Mouse (Mus musculus) forebrain, embryonic 14.5 days (tissue): ENCODE results near the gene Sec14l4. TPM values are rescaled to one million over a fixed set of nuclear protein-coding genes. Genes with fewer than 3 reads are reported as not detected.

Source experiments
- ATAC-seq: fragments of 200-750 bp; cut with Nextera tagmentation; 2 replicates; pipeline ENCODE4 v1.8.0; 2017; ENCODE audit warnings: mild to moderate bottlenecking, moderate library complexity
- DNase-seq: peaks from one replicate; pipeline ENCODE4 v3.0.0-alpha.2; 2015; ENCODE audit warnings: low spot score
- H3K27ac ChIP-seq: fragments of 300-500 bp; sonication (generic); 2 replicates; pipeline ENCODE4 v1.5.1; 2014; ENCODE audit warnings: low read depth, mild to moderate bottlenecking, control low read depth, low read length, moderate library complexity
- H3K27me3 ChIP-seq: fragments of 300-500 bp; sonication (generic); replicated peaks from 2 replicates; pipeline ENCODE4 v1.6.1; 2014; ENCODE audit warnings: low read length, control low read depth, mixed read lengths; ENCODE audit not compliant: control insufficient read depth, insufficient read depth
- H3K36me3 ChIP-seq: fragments of 300-500 bp; sonication (generic); 2 replicates; pipeline ENCODE4 v1.6.1; 2014; ENCODE audit warnings: low read length, control low read depth; ENCODE audit not compliant: control insufficient read depth, insufficient read depth
- H3K4me1 ChIP-seq: fragments of 300-500 bp; sonication (generic); 2 replicates; pipeline ENCODE4 v1.6.1; 2014; ENCODE audit warnings: antibody characterized with exemption, low read length, control low read depth; ENCODE audit not compliant: control insufficient read depth, insufficient read depth
- H3K4me2 ChIP-seq: fragments of 300-500 bp; sonication (generic); 2 replicates; pipeline ENCODE4 v1.6.1; 2014; ENCODE audit warnings: mild to moderate bottlenecking, control low read depth, low read length
- H3K4me3 ChIP-seq: fragments of 300-500 bp; sonication (generic); 2 replicates; pipeline ENCODE4 v1.5.1; 2014; ENCODE audit warnings: low read depth, low read length, control low read depth
- H3K9ac ChIP-seq: fragments of 300-500 bp; sonication (generic); 2 replicates; pipeline ENCODE4 v1.6.1; 2014; ENCODE audit warnings: mild to moderate bottlenecking, low read length, control low read depth, moderate library complexity
- H3K9me3 ChIP-seq: fragments of 300-500 bp; sonication (generic); replicated peaks from 2 replicates; pipeline ENCODE4 v1.6.1; 2016; ENCODE audit warnings: low read length, control low read depth, mixed read lengths; ENCODE audit not compliant: control insufficient read depth
- WGBS: fragments of 180-500 bp; shearing (Covaris S2); extraction: QIAGEN DNeasy Blood & Tissue Kit; methylation state at CpG from one replicate; pipeline ENCODE4 v1.1.7; 2014; 5-methylcytosine and 5-hydroxymethylcytosine counted together
- polyA plus RNA-seq: library from polyadenylated mRNA; unstranded; fragments of >200 nt; fragmentation: Nextera tagmentation; extraction: Ambion mirVana; gene quantifications from 2 replicates; pipeline ENCODE4 v1.2.1, GENCODE M21; 2014

Sec14l4 gene
- polyA plus RNA-seq, 1 experiment from 2014 or later = not detected

DNA sequence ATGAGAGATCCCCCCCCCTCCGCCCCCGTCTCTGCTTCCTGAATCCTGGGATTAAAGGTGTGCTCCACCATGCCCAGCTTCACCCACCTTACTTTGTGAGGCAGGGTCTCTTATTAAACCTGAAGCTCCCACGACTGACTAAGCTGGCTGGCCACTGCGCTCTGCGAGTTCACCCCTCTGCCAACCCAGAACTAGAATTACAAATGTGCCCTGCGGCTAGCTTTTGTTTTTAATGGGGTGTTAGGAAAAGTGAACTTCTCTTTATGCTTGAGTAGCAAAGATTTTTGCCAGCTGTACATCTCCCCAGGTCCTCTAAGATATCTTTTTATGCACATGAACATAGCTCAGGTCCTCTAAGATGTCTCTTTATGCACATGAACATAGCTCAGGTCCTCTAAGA lies 37.3 kb upstream of the Sec14l4 start:
- Histone ChIP-seq H3K9me3 (no peaks in the 10 kb centered on the region), H3K27ac (no peak overlapping the region), H3K9ac (no peak overlapping the region), H3K4me3 (no peak overlapping the region), H3K36me3 (no peaks in the 10 kb centered on the region), H3K27me3 (peaks cover 20% of the 10 kb centered on the region), H3K4me1 (no peaks in the 10 kb centered on the region), H3K4me2 (no peak overlapping the region)
- no peak for ATAC-seq
- no peak for DNase-seq
- WGBS = 86% methylated on average over 6 of the region's 6 CpGs

DNA sequence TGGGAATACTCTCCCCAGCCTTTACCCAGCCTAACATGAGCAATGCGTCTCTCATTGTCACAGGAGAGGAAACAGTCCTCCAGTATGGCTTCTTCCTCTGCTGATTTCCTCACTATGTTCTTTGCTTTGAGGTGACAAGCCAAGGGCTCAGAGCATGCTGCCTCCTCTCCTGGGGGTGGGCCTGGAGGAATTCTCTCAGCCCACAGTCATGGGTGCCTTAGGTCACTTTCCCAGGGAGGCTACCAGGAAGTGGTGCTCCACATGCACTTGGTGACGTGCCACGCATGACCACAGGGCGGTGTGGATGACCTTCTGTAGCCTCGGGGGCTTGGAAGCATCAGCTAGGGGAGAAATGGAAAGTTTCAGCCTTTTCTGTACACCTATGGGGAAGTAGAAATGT lies 35.8 kb upstream of the Sec14l4 start:
- DNase-seq = no peak
- no peak overlapping the region for H3K9ac ChIP-seq
- 85% methylated on average over 5 of the region's 5 CpGs for WGBS
- H3K27me3 ChIP-seq = peaks cover 31% of the 10 kb centered on the region
- no peak for ATAC-seq
- H3K9me3 ChIP-seq = no peaks in the 10 kb centered on the region
- no peaks in the 10 kb centered on the region for H3K4me1 ChIP-seq
- H3K4me3 ChIP-seq = no peak overlapping the region
- H3K36me3 ChIP-seq = no peaks in the 10 kb centered on the region
- H3K4me2 ChIP-seq = no peak overlapping the region
- H3K27ac ChIP-seq = no peak overlapping the region

DNA sequence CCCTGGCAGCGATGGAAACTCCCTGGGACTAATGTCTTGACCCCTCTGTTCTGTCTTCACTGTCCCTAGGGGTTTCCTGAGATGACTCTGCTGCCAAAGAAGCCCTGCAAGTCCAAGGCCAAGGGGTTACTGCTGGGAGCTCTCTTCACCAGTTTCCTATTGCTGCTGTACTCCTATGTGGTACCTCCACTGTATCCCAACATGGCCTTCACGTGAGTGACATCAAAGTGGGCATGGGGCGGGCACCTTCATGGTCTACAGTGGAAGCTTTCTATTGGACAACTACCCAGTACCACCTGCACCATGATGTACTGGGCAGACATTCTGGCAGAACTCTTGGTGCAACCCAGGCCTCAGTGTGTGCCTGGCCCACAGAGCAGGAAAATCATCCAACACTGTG lies 34.4 kb upstream of the Sec14l4 start:
- H3K27me3 ChIP-seq = peaks cover 31% of the 10 kb centered on the region
- H3K9ac ChIP-seq = no peak overlapping the region
- H3K4me2 ChIP-seq = no peak overlapping the region
- WGBS = 85% methylated on average over 3 of the region's 3 CpGs
- no peaks in the 10 kb centered on the region for H3K4me1 ChIP-seq
- H3K9me3 ChIP-seq = no peaks in the 10 kb centered on the region
- DNase-seq = no peak
- no peak overlapping the region for H3K27ac ChIP-seq
- H3K4me3 ChIP-seq = no peak overlapping the region
- ATAC-seq = no peak
- no peaks in the 10 kb centered on the region for H3K36me3 ChIP-seq

DNA sequence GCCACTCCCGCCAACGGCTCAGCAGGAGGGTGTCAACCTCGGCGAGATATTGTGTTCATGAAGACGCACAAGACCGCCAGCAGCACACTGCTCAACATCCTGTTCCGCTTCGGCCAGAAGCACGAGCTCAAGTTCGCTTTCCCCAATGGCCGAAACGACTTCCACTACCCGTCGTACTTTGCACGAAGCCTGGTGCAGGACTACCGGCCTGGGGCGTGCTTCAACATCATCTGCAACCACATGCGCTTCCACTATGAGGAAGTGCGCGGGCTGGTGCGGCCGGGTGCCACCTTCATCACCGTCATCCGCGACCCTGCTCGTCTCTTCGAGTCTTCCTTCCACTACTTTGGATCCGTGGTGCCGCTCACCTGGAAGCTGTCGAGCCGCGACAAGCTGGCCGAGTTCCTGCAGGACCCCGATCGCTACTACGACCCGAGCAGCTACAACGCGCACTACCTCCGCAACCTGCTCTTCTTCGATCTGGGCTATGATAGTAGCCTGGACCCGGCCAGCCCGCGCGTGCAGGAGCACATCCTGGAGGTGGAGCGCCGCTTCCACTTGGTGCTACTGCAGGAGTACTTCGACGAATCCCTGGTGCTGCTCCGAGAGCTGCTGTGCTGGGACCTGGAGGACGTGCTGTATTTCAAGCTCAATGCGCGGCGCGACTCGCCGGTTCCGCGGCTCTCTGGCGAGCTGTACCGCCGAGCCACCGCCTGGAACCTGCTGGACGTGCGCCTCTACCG lies 33.1 kb upstream of the Sec14l4 start:
- Histone ChIP-seq H3K4me2 (peak overlapping the region; percentile 44), H3K9ac (no peak overlapping the region)
- ATAC-seq = no peak

DNA sequence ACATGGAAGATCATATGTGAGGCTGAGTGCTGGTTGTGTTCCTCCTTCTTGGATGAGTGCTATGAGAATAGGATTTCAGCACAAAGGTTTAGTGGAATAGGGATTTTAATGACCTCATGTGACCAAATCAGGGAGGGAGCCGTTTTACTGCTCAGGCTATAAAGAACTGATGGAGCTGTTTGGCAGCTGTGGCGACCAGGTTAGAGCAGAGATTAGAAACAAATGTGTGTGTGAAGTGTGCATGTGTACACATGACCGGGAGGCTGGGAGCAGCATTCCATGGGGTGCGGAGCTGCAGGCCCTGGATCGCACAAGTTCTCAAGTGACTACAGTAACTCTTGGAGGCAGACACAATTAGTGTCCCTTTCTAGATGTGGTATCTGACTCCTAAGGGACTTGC lies 31.7 kb upstream of the Sec14l4 start:
- Histone ChIP-seq H3K27me3 (peaks cover 31% of the 10 kb centered on the region), H3K4me3 (no peak overlapping the region), H3K27ac (no peak overlapping the region), H3K4me2 (no peak overlapping the region), H3K9me3 (no peaks in the 10 kb centered on the region), H3K36me3 (no peaks in the 10 kb centered on the region), H3K9ac (no peak overlapping the region), H3K4me1 (no peaks in the 10 kb centered on the region)
- 74% methylated on average over 5 of the region's 5 CpGs for WGBS
- no peak for DNase-seq
- no peak for ATAC-seq

More for the DNA sequence above, 33.1 kb upstream of the Sec14l4 start:
- no peaks in the 10 kb centered on the region for H3K36me3 ChIP-seq
- DNase-seq = peak; percentile 25
- peaks cover 31% of the 10 kb centered on the region for H3K27me3 ChIP-seq
- H3K9me3 ChIP-seq = no peaks in the 10 kb centered on the region
- no peaks in the 10 kb centered on the region for H3K4me1 ChIP-seq
- H3K4me3 ChIP-seq = peak overlapping the region; percentile 16
- no peak overlapping the region for H3K27ac ChIP-seq
- 6% methylated on average over 66 of the region's 66 CpGs for WGBS

DNA sequence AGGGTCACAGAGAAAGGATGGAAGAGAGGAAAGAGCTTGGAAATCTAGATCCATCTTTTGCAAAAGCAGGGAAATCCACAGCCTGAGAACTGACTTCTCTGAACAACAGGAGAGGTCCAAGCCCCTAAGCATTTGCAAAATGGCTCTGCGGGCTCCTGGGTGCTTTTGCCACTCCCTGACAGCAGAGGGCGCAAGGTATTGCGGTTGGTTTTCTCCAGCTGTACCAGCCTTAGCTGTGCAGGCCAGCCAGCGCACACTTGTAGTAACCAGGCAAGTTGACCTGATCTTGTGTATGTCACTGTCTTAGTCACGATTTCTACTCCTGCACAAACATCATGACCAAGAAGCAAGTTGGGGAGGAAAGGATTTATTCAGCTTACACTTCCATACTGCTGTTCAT lies 29.7 kb upstream of the Sec14l4 start:
- peak; percentile 73 for DNase-seq
- Histone ChIP-seq H3K27ac (no peak overlapping the region), H3K9me3 (no peaks in the 10 kb centered on the region), H3K27me3 (peaks cover 31% of the 10 kb centered on the region), H3K9ac (no peak overlapping the region), H3K4me3 (no peak overlapping the region), H3K4me2 (no peak overlapping the region), H3K36me3 (no peaks in the 10 kb centered on the region), H3K4me1 (no peaks in the 10 kb centered on the region)
- 9% methylated on average over 5 of the region's 5 CpGs for WGBS
- ATAC-seq = no peak

DNA sequence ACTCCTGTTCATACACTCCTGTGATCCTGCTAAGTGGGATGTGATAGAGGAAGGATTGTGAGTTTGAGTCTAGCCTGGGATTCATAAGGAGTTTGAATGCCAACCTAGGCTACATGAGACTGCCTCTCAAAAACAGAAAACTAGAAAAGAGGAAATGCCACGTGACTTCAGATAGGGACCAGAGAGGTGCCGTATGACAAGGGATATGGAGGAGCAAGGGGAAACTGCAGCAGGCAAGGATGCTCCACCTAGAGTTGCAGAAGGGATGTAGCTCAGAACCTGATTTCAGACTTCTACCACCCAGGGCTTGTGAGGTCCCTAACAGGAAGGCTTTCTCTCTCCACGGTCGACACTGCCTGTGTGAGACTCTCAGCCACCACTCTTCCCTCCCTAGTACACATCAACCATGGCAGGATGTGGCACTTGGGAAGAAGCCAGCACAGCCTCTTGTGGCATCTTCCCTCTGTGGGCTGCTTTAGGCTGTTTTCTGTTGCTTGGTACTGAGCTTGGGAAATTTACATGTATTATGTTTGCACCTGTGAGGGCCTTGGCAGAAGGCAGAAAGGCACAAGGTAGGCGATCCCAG lies 25.9 kb upstream of the Sec14l4 start:
- Histone ChIP-seq H3K27me3 (0 out of 2 replicates have a peak, but pooled peaks cover under 1% of the 10 kb centered on the region), H3K9me3 (no peaks in the 10 kb centered on the region), H3K9ac (no peak overlapping the region), H3K4me1 (no peaks in the 10 kb centered on the region), H3K27ac (no peak overlapping the region), H3K4me2 (no peak overlapping the region), H3K36me3 (no peaks in the 10 kb centered on the region), H3K4me3 (no peak overlapping the region)
- no peak for ATAC-seq
- WGBS = 71% methylated on average over 5 of the region's 5 CpGs
- no peak for DNase-seq

DNA sequence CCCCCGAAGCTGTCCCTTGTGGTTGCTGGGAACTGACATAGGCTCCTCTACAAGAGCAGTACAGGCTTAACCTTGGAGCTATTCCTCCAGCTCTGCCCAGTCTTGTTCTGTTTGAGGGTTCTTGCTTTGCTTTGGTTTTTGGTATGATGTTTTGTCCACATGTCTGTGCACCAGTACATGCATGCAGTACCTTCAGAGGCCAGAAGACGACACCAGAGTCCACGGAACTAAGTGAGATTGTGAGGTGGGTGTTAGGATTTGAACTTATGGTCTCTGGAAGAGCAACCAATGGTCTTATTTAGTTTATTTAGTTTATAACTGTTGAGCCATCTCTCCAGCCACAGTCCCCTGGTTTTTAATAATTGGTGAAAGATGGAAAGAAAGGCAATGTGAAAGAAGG lies 24.8 kb upstream of the Sec14l4 start:
- H3K27me3 ChIP-seq = no peaks in the 10 kb centered on the region
- WGBS = 84% methylated on average over 3 of the region's 3 CpGs
- no peak overlapping the region for H3K4me3 ChIP-seq
- no peak overlapping the region for H3K27ac ChIP-seq
- no peak overlapping the region for H3K9ac ChIP-seq
- ATAC-seq (no peak), DNase-seq (no peak)
- no peaks in the 10 kb centered on the region for H3K36me3 ChIP-seq
- H3K4me1 ChIP-seq = no peaks in the 10 kb centered on the region
- H3K9me3 ChIP-seq = no peaks in the 10 kb centered on the region
- no peak overlapping the region for H3K4me2 ChIP-seq

DNA sequence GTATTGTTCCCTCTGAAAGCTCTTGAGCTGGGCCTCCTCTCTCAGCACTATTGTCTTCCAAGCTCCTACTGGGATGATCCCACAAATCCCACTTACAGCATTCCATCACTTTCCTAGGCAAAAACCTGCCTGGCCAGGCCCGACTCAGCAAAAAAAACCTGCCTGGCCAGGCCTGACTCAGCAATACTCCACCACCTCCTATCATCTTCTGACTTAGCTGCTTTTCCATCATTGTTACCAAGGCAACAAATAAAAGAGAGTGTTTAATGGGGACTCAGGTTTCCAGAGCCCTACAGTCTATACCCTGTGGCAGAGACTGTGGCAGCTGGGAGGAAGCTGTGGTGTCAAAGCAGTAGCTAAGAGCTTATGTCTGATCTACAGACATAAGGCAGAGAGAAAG lies 18.6 kb upstream of the Sec14l4 start:
- 50% methylated on average over 1 of the region's 1 CpGs for WGBS
- no peaks in the 10 kb centered on the region for H3K36me3 ChIP-seq
- no peak overlapping the region for H3K4me3 ChIP-seq
- no peak overlapping the region for H3K4me2 ChIP-seq
- no peak for ATAC-seq
- H3K4me1 ChIP-seq = no peaks in the 10 kb centered on the region
- no peak overlapping the region for H3K27ac ChIP-seq
- no peak overlapping the region for H3K9ac ChIP-seq
- H3K9me3 ChIP-seq = no peaks in the 10 kb centered on the region
- no peak for DNase-seq
- H3K27me3 ChIP-seq = no peaks in the 10 kb centered on the region
